Mouse (Mus musculus): ENCODE data around the gene Scaf11. TPM values are rescaled to one million over a fixed set of nuclear protein-coding genes. Genes with fewer than 3 reads are reported as not detected.
"Not testable (repeated sequence)": the region's sequence is repeated elsewhere in the genome, so short reads cannot be mapped to it uniquely, and the experiment has no call there.

Gene Scaf11
- 43.8 and 51.4 TPM in 2 replicates for polyA plus RNA-seq (2015; fragmentation: Nextera tagmentation; extraction: Ambion mirVana)

- H3K4me1 ChIP-seq: peaks cover 34% of the 10 kb centered on the region
- peak within 1 kb of the TSS; percentile 85 for H3K4me2 ChIP-seq
- H3K36me3 ChIP-seq: no peaks in the 10 kb centered on the region
- H3K27ac ChIP-seq (replicated peaks): peak within 1 kb of the TSS; percentile 97
- peak; percentile 95 for ATAC-seq (ENCODE audit: low FRiP score)
- peak within 1 kb of the TSS; percentile 82 for H3K4me3 ChIP-seq (replicated peaks)
- under 1% methylated on average over 59 of the region's 96 CpGs for WGBS
- no peaks in the 10 kb centered on the region for H3K27me3 ChIP-seq (replicated peaks)
- H3K9ac ChIP-seq (replicated peaks): peak within 1 kb of the TSS; percentile 83
- no peaks in the 10 kb centered on the region for H3K9me3 ChIP-seq (replicated peaks)
Observed at GRCm38 (mm10) chr15:96460730-96461540, at the start of gene Scaf11. TSS of gene Scaf11 (minus strand) at chr15:96460843.

DNA sequence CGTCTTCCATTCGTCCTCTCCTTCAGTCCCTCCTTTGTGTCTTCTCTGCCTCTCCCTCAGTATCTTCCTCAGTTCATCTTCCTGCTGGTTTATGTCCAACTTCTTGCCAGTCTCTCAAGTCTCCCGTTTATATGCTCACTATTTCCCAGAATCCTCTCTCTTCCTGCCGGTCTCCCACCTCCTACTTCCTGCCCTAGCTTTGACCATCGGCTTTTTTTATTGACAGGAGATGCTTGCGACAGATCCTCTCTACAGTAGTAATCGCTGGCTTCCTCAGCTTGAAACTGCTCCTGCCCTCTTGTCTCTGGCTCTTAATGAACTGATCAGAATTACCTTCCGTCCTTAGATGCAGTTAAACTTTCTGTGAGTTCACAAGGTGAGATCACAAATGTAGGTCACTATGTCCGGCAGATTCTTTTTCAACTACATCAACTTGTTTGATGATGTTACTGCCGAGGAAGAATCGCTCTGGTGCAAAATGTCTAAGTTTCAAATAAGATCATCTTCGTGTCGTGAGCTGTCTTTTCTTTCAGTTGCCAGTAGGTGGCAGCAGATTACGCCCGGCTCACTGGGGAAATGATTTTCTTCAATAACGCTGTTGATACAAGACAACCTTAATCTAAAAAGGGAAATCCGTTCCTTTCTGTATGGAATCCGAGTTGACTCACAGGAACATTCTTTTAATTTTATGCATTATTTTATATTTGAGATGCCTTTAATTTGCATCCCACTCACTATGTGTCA is 46.6 kb upstream of the Scaf11 start:
- WGBS: 44% methylated on average over 18 of the region's 18 CpGs
- peak overlapping the region; percentile 29 for H3K4me2 ChIP-seq
- no peaks in the 10 kb centered on the region for H3K9me3 ChIP-seq (replicated peaks)
- ATAC-seq (ENCODE audit: low FRiP score): no peak
- no peak overlapping the region for H3K4me3 ChIP-seq (replicated peaks)
- no peak overlapping the region for H3K27ac ChIP-seq (replicated peaks)
- H3K4me1 ChIP-seq: no peaks in the 10 kb centered on the region
- H3K9ac ChIP-seq (replicated peaks): no peak overlapping the region
- H3K36me3 ChIP-seq: no peaks in the 10 kb centered on the region
- H3K27me3 ChIP-seq (replicated peaks): no peaks in the 10 kb centered on the region

- Histone ChIP-seq H3K27ac (replicated peaks) (no peak overlapping the region), H3K36me3 (no peaks in the 10 kb centered on the region), H3K4me1 (no peaks in the 10 kb centered on the region), H3K4me3 (replicated peaks) (no peak overlapping the region), H3K27me3 (replicated peaks) (no peaks in the 10 kb centered on the region), H3K9ac (replicated peaks) (no peak overlapping the region), H3K4me2 (no peak overlapping the region), H3K9me3 (replicated peaks) (no peaks in the 10 kb centered on the region)
- ATAC-seq (ENCODE audit: low FRiP score): no peak
- WGBS: 95% methylated on average over 6 of the region's 7 CpGs
Observed at GRCm38 (mm10) chr15:96497646-96498045, 37.0 kb upstream of the Scaf11 start.

- H3K36me3 ChIP-seq: no peaks in the 10 kb centered on the region
- no peak overlapping the region for H3K9ac ChIP-seq (replicated peaks)
- no peaks in the 10 kb centered on the region for H3K9me3 ChIP-seq (replicated peaks)
- no peaks in the 10 kb centered on the region for H3K27me3 ChIP-seq (replicated peaks)
- H3K4me3 ChIP-seq (replicated peaks): no peak overlapping the region
- H3K4me2 ChIP-seq: no peak overlapping the region
- WGBS: 80% methylated on average over 6 of the region's 6 CpGs
- peaks cover 21% of the 10 kb centered on the region for H3K4me1 ChIP-seq
- H3K27ac ChIP-seq (replicated peaks): no peak overlapping the region
- ATAC-seq (ENCODE audit: low FRiP score): no peak
Observed at GRCm38 (mm10) chr15:96494279-96494678, 33.6 kb upstream of the Scaf11 start.

- 71% methylated on average over 5 of the region's 5 CpGs for WGBS
- H3K4me2 ChIP-seq: no peak overlapping the region
- H3K4me3 ChIP-seq (replicated peaks): no peak overlapping the region
- no peaks in the 10 kb centered on the region for H3K36me3 ChIP-seq
- no peak overlapping the region for H3K27ac ChIP-seq (replicated peaks)
- peaks cover 27% of the 10 kb centered on the region for H3K4me1 ChIP-seq
- H3K27me3 ChIP-seq (replicated peaks): no peaks in the 10 kb centered on the region
- H3K9ac ChIP-seq (replicated peaks): no peak overlapping the region
- H3K9me3 ChIP-seq (replicated peaks): no peaks in the 10 kb centered on the region
- no peak for ATAC-seq (ENCODE audit: low FRiP score)
Observed at GRCm38 (mm10) chr15:96493573-96493972, 32.9 kb upstream of the Scaf11 start.

DNA sequence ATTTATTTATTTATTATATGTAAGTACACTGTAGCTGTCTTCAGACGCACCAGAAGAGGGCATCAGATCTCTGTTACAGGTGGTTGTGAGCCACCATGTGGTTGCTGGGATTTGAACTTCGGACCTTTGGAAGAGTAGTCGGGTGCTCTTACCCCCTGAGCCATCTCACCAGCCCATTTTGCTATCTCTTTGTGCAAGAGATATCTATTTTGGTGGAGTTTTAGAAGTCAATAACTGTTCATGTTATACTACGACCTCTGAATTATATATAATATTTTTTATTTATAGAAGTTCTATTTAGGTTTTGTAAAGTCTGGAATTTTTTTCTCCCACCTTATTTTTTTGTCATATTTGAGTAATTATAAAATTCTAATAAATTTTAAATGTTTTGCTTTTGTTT is 32.3 kb upstream of the Scaf11 start:
- H3K4me1 ChIP-seq: peaks cover 34% of the 10 kb centered on the region
- H3K9me3 ChIP-seq (replicated peaks); ATAC-seq (ENCODE audit: low FRiP score); H3K36me3 ChIP-seq; H3K27ac ChIP-seq (replicated peaks); H3K4me3 ChIP-seq (replicated peaks); H3K9ac ChIP-seq (replicated peaks); H3K27me3 ChIP-seq (replicated peaks); H3K4me2 ChIP-seq: not testable (repeated sequence)
- 94% methylated on average over 4 of the region's 4 CpGs for WGBS

- H3K27ac ChIP-seq (replicated peaks): 0 out of 2 replicates have a peak overlapping the region, but pooled peaks have one; percentile 38
- no peak for ATAC-seq (ENCODE audit: low FRiP score)
- WGBS: 32% methylated on average over 13 of the region's 13 CpGs
Observed at GRCm38 (mm10) chr15:96491861-96492641, 31.4 kb upstream of the Scaf11 start.

GRCm38 (mm10) chr15:96491421-96491820 is 30.8 kb upstream of the Scaf11 start:
- peak overlapping the region; percentile 23; the same call in 1 of the 2 replicates for H3K27ac ChIP-seq (replicated peaks)
- WGBS: 40% methylated on average over 3 of the region's 3 CpGs

More at GRCm38 (mm10) chr15:96491861-96492641, 31.4 kb upstream of the Scaf11 start:
- H3K36me3 ChIP-seq: no peaks in the 10 kb centered on the region
- H3K4me2 ChIP-seq: no peak overlapping the region
- H3K9me3 ChIP-seq (replicated peaks): no peaks in the 10 kb centered on the region
- H3K4me1 ChIP-seq: peaks cover 40% of the 10 kb centered on the region
- H3K9ac ChIP-seq (replicated peaks): no peak overlapping the region
- no peak overlapping the region for H3K4me3 ChIP-seq (replicated peaks)
- no peaks in the 10 kb centered on the region for H3K27me3 ChIP-seq (replicated peaks)

GRCm38 (mm10) chr15:96490123-96490522 is 29.5 kb upstream of the Scaf11 start:
- no peak for ATAC-seq (ENCODE audit: low FRiP score)
- Histone ChIP-seq H3K36me3 (no peaks in the 10 kb centered on the region), H3K27ac (replicated peaks) (no peak overlapping the region), H3K9me3 (replicated peaks) (no peaks in the 10 kb centered on the region), H3K4me3 (replicated peaks) (no peak overlapping the region), H3K27me3 (replicated peaks) (no peaks in the 10 kb centered on the region), H3K4me2 (no peak overlapping the region), H3K4me1 (peaks cover 41% of the 10 kb centered on the region), H3K9ac (replicated peaks) (no peak overlapping the region)
- whole genome bisulfite sequencing: 65% methylated on average over 5 of the region's 5 CpGs

More at GRCm38 (mm10) chr15:96491421-96491820, 30.8 kb upstream of the Scaf11 start:
- Histone ChIP-seq H3K4me2 (no peak overlapping the region), H3K36me3 (no peaks in the 10 kb centered on the region), H3K4me3 (replicated peaks) (no peak overlapping the region), H3K4me1 (peaks cover 41% of the 10 kb centered on the region), H3K27me3 (replicated peaks) (no peaks in the 10 kb centered on the region), H3K9me3 (replicated peaks) (no peaks in the 10 kb centered on the region), H3K9ac (replicated peaks) (no peak overlapping the region)
- ATAC-seq (ENCODE audit: low FRiP score): no peak

- no peak for ATAC-seq (ENCODE audit: low FRiP score)
- Histone ChIP-seq H3K9ac (replicated peaks) (0 out of 2 replicates have a peak overlapping the region, but pooled peaks have one; percentile 0), H3K36me3 (no peaks in the 10 kb centered on the region), H3K27me3 (replicated peaks) (no peaks in the 10 kb centered on the region), H3K4me3 (replicated peaks) (no peak overlapping the region; the same call in 1 of the 2 replicates), H3K4me2 (peak overlapping the region; percentile 50), H3K9me3 (replicated peaks) (no peaks in the 10 kb centered on the region), H3K4me1 (peaks cover 41% of the 10 kb centered on the region), H3K27ac (replicated peaks) (0 out of 2 replicates have a peak overlapping the region, but pooled peaks have one; percentile 15)
- 18% methylated on average over 20 of the region's 20 CpGs for WGBS
Observed at GRCm38 (mm10) chr15:96488941-96489786, 28.5 kb upstream of the Scaf11 start.

All from neural tube, embryonic 15.5 days (tissue).